Mouse (Mus musculus): ENCODE measurements around the gene Wdr6. TPM values are rescaled to one million over a fixed set of nuclear protein-coding genes. Genes with fewer than 3 reads are reported as not detected.

The Wdr6 gene
- total RNA-seq, 4 experiments from 2014 or later: 129 to 151 (median 133) TPM

DNA sequence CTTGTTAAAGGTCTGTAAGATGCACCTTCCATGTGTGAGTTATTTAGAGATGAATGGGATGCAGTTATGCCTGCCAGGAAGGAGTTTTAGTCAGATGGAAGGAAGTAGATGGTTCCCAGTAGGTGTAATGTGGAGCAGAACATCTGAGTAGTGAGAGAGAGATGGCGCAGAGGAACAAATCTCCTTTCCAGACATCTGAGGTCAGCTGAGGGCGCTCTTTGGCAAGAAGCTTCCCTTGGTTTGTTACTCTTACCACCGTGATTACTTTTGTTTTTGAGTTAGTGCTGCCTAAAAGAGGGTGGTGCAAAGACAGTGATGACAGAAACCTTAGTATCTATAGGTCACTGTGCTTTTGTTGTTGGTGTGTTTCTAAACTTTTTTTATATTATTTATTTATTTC is 53.1 kb downstream of the Wdr6 start:
- no peak for DNase-seq (ENCODE audit: low spot score in 2 of 2)

DNA sequence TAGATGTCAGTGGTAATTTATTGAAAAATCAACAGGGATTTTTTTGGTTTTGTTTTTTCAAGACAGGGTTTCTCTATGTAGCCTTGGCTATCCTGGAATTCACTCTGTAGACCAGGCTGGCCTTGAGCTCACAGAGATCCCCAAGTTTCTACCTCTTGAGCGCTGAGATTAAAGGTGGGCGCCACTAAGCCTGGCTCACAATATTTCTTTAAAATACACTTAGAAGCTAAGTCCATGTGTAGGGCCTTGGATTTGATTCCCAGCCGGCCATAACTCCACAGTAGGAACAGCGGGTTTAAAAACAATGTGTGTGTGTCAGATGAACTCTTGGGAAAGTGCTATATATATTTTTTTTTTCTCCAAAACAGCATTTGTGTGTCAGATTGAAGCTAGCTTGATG is 55.2 kb downstream of the Wdr6 start:
- no peak for DNase-seq (ENCODE audit: low spot score in 2 of 2)

Small RNAs within 50 kb of the gene (microRNA-seq; reads per million reads assigned to microRNA genes)
- gene Gm24083 (0 reads per million in 2 experiments), gene Mir191 (0 reads per million in 2 experiments), gene Mir425 (658 to 773 reads per million in 2 experiments)

Other genes with a start within 250 kb of the Wdr6 start
- gene Gpx1, start 239.8 kb downstream of the Wdr6 start, total RNA-seq (2022): 100 to 1,000 TPM in 3 of 4 experiments, 10 to 100 TPM in 1; 97.3 to 121 (median 112) TPM
- 100 to 1,000 TPM; 103 to 109 (median 105) TPM for gene Usp4, start 230.9 kb downstream of the Wdr6 start, total RNA-seq (2022)
- gene 1700102P08Rik, start 185.9 kb downstream of the Wdr6 start, total RNA-seq (2022): 1 to 10 TPM in 3 of 4 experiments, under 1 TPM in 1; 0.81 to 2.0 (median 1.8) TPM
- gene Ccdc36, start 150.3 kb downstream of the Wdr6 start, total RNA-seq (2022): under 1 TPM; 0.15 to 0.37 (median 0.22) TPM
- gene BC048562, start 142.3 kb downstream of the Wdr6 start, total RNA-seq (2022): not detected
- gene Ccdc71, start 118.2 kb downstream of the Wdr6 start, total RNA-seq (2022): 10 to 100 TPM; 35.8 to 46.5 (median 38.4) TPM
- 10 to 100 TPM; 28.8 to 38.0 (median 34.0) TPM for gene Klhdc8b, start 117.2 kb downstream of the Wdr6 start, total RNA-seq (2022)
- gene Lamb2, start 99.0 kb downstream of the Wdr6 start, total RNA-seq (2022): 10 to 100 TPM; 28.0 to 35.7 (median 30.8) TPM
- 100 to 1,000 TPM; 116 to 140 (median 127) TPM for gene Usp19, start 88.1 kb downstream of the Wdr6 start, total RNA-seq (2022)
- gene Qars, start 71.0 kb downstream of the Wdr6 start, total RNA-seq (2022): 10 to 100 TPM; 78.3 to 95.4 (median 86.8) TPM
- 100 to 1,000 TPM; 140 to 158 (median 155) TPM for gene Qrich1, start 61.9 kb downstream of the Wdr6 start, total RNA-seq (2022)
- gene Impdh2, start 18.5 kb downstream of the Wdr6 start, total RNA-seq (2022): 10 to 100 TPM; 43.7 to 54.7 (median 50.7) TPM
- gene Ndufaf3, start 11.3 kb downstream of the Wdr6 start, total RNA-seq (2022): 10 to 100 TPM; 67.2 to 77.5 (median 73.4) TPM
- 10 to 100 TPM; 68.8 to 86.5 (median 73.5) TPM for gene Dalrd3, start 8.9 kb downstream of the Wdr6 start, total RNA-seq (2022)
- 10 to 100 TPM; 87.5 to 98.6 (median 93.9) TPM for gene P4htm, start 18.9 kb upstream of the Wdr6 start, total RNA-seq (2022)
- gene Arih2, start 70.6 kb upstream of the Wdr6 start, total RNA-seq (2022): 10 to 100 TPM; 51.8 to 55.6 (median 54.2) TPM
- gene Slc25a20, start 83.3 kb upstream of the Wdr6 start, total RNA-seq (2022): 10 to 100 TPM; 11.1 to 15.8 (median 13.6) TPM
- gene Prkar2a, start 110.6 kb upstream of the Wdr6 start, total RNA-seq (2022): 10 to 100 TPM; 45.9 to 52.1 (median 49.3) TPM
- 100 to 1,000 TPM; 137 to 158 (median 157) TPM for gene Ip6k2, start 205.1 kb upstream of the Wdr6 start, total RNA-seq (2022)
- 10 to 100 TPM; 56.8 to 65.8 (median 59.9) TPM for gene Nckipsd, start 229.6 kb upstream of the Wdr6 start, total RNA-seq (2022)
- gene Celsr3, start 247.6 kb upstream of the Wdr6 start, total RNA-seq (2022): 10 to 100 TPM; 45.0 to 60.8 (median 50.5) TPM